Mouse (Mus musculus): Measurements from ENCODE around the gene Sobp. TPM values are rescaled to one million over a fixed set of nuclear protein-coding genes. Genes with fewer than 3 reads are reported as not detected.

The Sobp gene
- total and polyA plus RNA-seq, 3 experiments: under 0.01 TPM; not detected in 2

- ATAC-seq (ENCODE audit: extremely low read depth, insufficient number of reproducible peaks, low FRiP score, poor library complexity, severe bottlenecking): no peak
- TF ChIP-seq POLR2AphosphoS5 (IDR thresholded peaks at IDR 0.05; ENCODE audit: insufficient replicate concordance, low read depth, low read length) (no peak), CTCF (IDR thresholded peaks at IDR 0.05; ENCODE audit: low read depth, low read length) (no peak), TAL1 (conservative IDR thresholded peaks at IDR 0.05; ENCODE audit: low read depth, low read length) (no peak), GATA1 (IDR thresholded peaks at IDR 0.05; ENCODE audit: borderline replicate concordance, low read length) (no peak), GATA2 (IDR thresholded peaks at IDR 0.05; ENCODE audit: borderline replicate concordance, low read depth, low read length) (no peak)
- Histone ChIP-seq H3K9me3 (replicated peaks) (no peaks in the 10 kb centered on the region), H3K27me3 (ENCODE audit: insufficient read depth, low read length) (no peaks in the 10 kb centered on the region), H3K4me1 (ENCODE audit: insufficient read depth, low read depth, low read length) (no peaks in the 10 kb centered on the region), H3K36me3 (replicated peaks) (no peaks in the 10 kb centered on the region), H3K4me3 (ENCODE audit: low read depth, low read length) (no peak overlapping the region)
- DNase-seq (ENCODE audit: low spot score): no peak
Measured at GRCm38 (mm10) chr10:43166817-43167216, 7.5 kb downstream of the Sobp start.

- no peak for TF ChIP-seq GATA2 (IDR thresholded peaks at IDR 0.05; ENCODE audit: borderline replicate concordance, low read depth, low read length)
Measured at GRCm38 (mm10) chr10:43166146-43166545, 8.2 kb downstream of the Sobp start.

GRCm38 (mm10) chr10:43164406-43164805, 9.9 kb downstream of the Sobp start:
- Histone ChIP-seq H3K27me3 (ENCODE audit: insufficient read depth, low read length) (no peaks in the 10 kb centered on the region), H3K9me3 (replicated peaks) (no peaks in the 10 kb centered on the region), H3K4me1 (ENCODE audit: insufficient read depth, low read depth, low read length) (no peaks in the 10 kb centered on the region), H3K4me3 (ENCODE audit: low read depth, low read length) (no peak overlapping the region), H3K36me3 (replicated peaks) (no peaks in the 10 kb centered on the region)
- TF ChIP-seq TAL1 (conservative IDR thresholded peaks at IDR 0.05; ENCODE audit: low read depth, low read length): no peak
- no peak for TF ChIP-seq CTCF (IDR thresholded peaks at IDR 0.05; ENCODE audit: low read depth, low read length)
- no peak for TF ChIP-seq GATA1 (IDR thresholded peaks at IDR 0.05; ENCODE audit: borderline replicate concordance, low read length)
- TF ChIP-seq POLR2AphosphoS5 (IDR thresholded peaks at IDR 0.05; ENCODE audit: insufficient replicate concordance, low read depth, low read length): no peak
- TF ChIP-seq GATA2 (IDR thresholded peaks at IDR 0.05; ENCODE audit: borderline replicate concordance, low read depth, low read length): no peak
- DNase-seq (ENCODE audit: low spot score): no peak
- ATAC-seq (ENCODE audit: extremely low read depth, insufficient number of reproducible peaks, low FRiP score, poor library complexity, severe bottlenecking): no peak

More at GRCm38 (mm10) chr10:43166146-43166545, 8.2 kb downstream of the Sobp start:
- H3K9me3 ChIP-seq (replicated peaks): no peaks in the 10 kb centered on the region
- H3K27me3 ChIP-seq (ENCODE audit: insufficient read depth, low read length): no peaks in the 10 kb centered on the region
- H3K4me1 ChIP-seq (ENCODE audit: insufficient read depth, low read depth, low read length): no peaks in the 10 kb centered on the region
- no peaks in the 10 kb centered on the region for H3K36me3 ChIP-seq (replicated peaks)
- ATAC-seq (ENCODE audit: extremely low read depth, insufficient number of reproducible peaks, low FRiP score, poor library complexity, severe bottlenecking) (no peak), DNase-seq (ENCODE audit: low spot score) (no peak)
- no peak overlapping the region for H3K4me3 ChIP-seq (ENCODE audit: low read depth, low read length)

GRCm38 (mm10) chr10:43162318-43162717, 12.0 kb downstream of the Sobp start:
- ATAC-seq (ENCODE audit: extremely low read depth, insufficient number of reproducible peaks, low FRiP score, poor library complexity, severe bottlenecking) (no peak), DNase-seq (ENCODE audit: low spot score) (no peak)
- Histone ChIP-seq H3K27me3 (ENCODE audit: insufficient read depth, low read length) (no peaks in the 10 kb centered on the region), H3K36me3 (replicated peaks) (no peaks in the 10 kb centered on the region), H3K4me1 (ENCODE audit: insufficient read depth, low read depth, low read length) (no peaks in the 10 kb centered on the region), H3K4me3 (ENCODE audit: low read depth, low read length) (no peak overlapping the region), H3K9me3 (replicated peaks) (no peaks in the 10 kb centered on the region)
- TF ChIP-seq GATA2 (IDR thresholded peaks at IDR 0.05; ENCODE audit: borderline replicate concordance, low read depth, low read length): no peak

GRCm38 (mm10) chr10:43159333-43159732, 15.0 kb downstream of the Sobp start:
- TF ChIP-seq CTCF (IDR thresholded peaks at IDR 0.05; ENCODE audit: low read depth, low read length) (no peak), POLR2AphosphoS5 (IDR thresholded peaks at IDR 0.05; ENCODE audit: insufficient replicate concordance, low read depth, low read length) (no peak), GATA1 (IDR thresholded peaks at IDR 0.05; ENCODE audit: borderline replicate concordance, low read length) (no peak), GATA2 (IDR thresholded peaks at IDR 0.05; ENCODE audit: borderline replicate concordance, low read depth, low read length) (no peak), TAL1 (conservative IDR thresholded peaks at IDR 0.05; ENCODE audit: low read depth, low read length) (no peak)
- Histone ChIP-seq H3K9me3 (replicated peaks) (no peaks in the 10 kb centered on the region), H3K27me3 (ENCODE audit: insufficient read depth, low read length) (no peaks in the 10 kb centered on the region), H3K36me3 (replicated peaks) (no peaks in the 10 kb centered on the region), H3K4me1 (ENCODE audit: insufficient read depth, low read depth, low read length) (no peaks in the 10 kb centered on the region), H3K4me3 (ENCODE audit: low read depth, low read length) (no peak overlapping the region)
- DNase-seq (ENCODE audit: low spot score) (no peak), ATAC-seq (ENCODE audit: extremely low read depth, insufficient number of reproducible peaks, low FRiP score, poor library complexity, severe bottlenecking) (no peak)

- Histone ChIP-seq H3K9me3 (replicated peaks) (no peaks in the 10 kb centered on the region), H3K36me3 (replicated peaks) (no peaks in the 10 kb centered on the region), H3K27me3 (ENCODE audit: insufficient read depth, low read length) (no peaks in the 10 kb centered on the region), H3K4me3 (ENCODE audit: low read depth, low read length) (no peak overlapping the region), H3K4me1 (ENCODE audit: insufficient read depth, low read depth, low read length) (no peaks in the 10 kb centered on the region)
- DNase-seq (ENCODE audit: low spot score) (no peak), ATAC-seq (ENCODE audit: extremely low read depth, insufficient number of reproducible peaks, low FRiP score, poor library complexity, severe bottlenecking) (no peak)
- TF ChIP-seq POLR2AphosphoS5 (IDR thresholded peaks at IDR 0.05; ENCODE audit: insufficient replicate concordance, low read depth, low read length) (no peak), CTCF (IDR thresholded peaks at IDR 0.05; ENCODE audit: low read depth, low read length) (no peak), GATA1 (IDR thresholded peaks at IDR 0.05; ENCODE audit: borderline replicate concordance, low read length) (no peak), GATA2 (IDR thresholded peaks at IDR 0.05; ENCODE audit: borderline replicate concordance, low read depth, low read length) (no peak), TAL1 (conservative IDR thresholded peaks at IDR 0.05; ENCODE audit: low read depth, low read length) (no peak)
Measured at GRCm38 (mm10) chr10:43158917-43159316, 15.4 kb downstream of the Sobp start.

GRCm38 (mm10) chr10:43155046-43155560, 19.2 kb downstream of the Sobp start:
- H3K27me3 ChIP-seq (ENCODE audit: insufficient read depth, low read length): no peaks in the 10 kb centered on the region
- no peaks in the 10 kb centered on the region for H3K36me3 ChIP-seq (replicated peaks)
- H3K4me3 ChIP-seq (ENCODE audit: low read depth, low read length): no peak overlapping the region
- no peak for TF ChIP-seq CTCF (IDR thresholded peaks at IDR 0.05; ENCODE audit: low read depth, low read length)
- TF ChIP-seq TAL1 (conservative IDR thresholded peaks at IDR 0.05; ENCODE audit: low read depth, low read length): no peak
- TF ChIP-seq GATA2 (IDR thresholded peaks at IDR 0.05; ENCODE audit: borderline replicate concordance, low read depth, low read length): no peak
- TF ChIP-seq GATA1 (IDR thresholded peaks at IDR 0.05; ENCODE audit: borderline replicate concordance, low read length): no peak
- TF ChIP-seq POLR2AphosphoS5 (IDR thresholded peaks at IDR 0.05; ENCODE audit: insufficient replicate concordance, low read depth, low read length): no peak
- no peaks in the 10 kb centered on the region for H3K4me1 ChIP-seq (ENCODE audit: insufficient read depth, low read depth, low read length)
- no peak for DNase-seq (ENCODE audit: low spot score)
- no peak for ATAC-seq (ENCODE audit: extremely low read depth, insufficient number of reproducible peaks, low FRiP score, poor library complexity, severe bottlenecking)
- H3K9me3 ChIP-seq (replicated peaks): no peaks in the 10 kb centered on the region
